Mouse (Mus musculus) telencephalon, adult 2 months (tissue): Measurements from ENCODE around the gene Slc7a8.
"Not testable (repeated sequence)": the region's sequence is repeated elsewhere in the genome, so short reads cannot be mapped to it uniquely, and the experiment has no call there.

Experiments
- DNase-seq: peaks from one replicate; pipeline ENCODE4 v3.0.0-alpha.2; 2011; ENCODE audit warnings: low read depth, low spot score

Gene Slc7a8

GRCm38 (mm10) chr14:54780836-54781609, 723 bp downstream of the Slc7a8 start:
- DNase-seq = peak; percentile 63

GRCm38 (mm10) chr14:54780084-54780483, 1.7 kb downstream of the Slc7a8 start:
- no peak for DNase-seq

DNA sequence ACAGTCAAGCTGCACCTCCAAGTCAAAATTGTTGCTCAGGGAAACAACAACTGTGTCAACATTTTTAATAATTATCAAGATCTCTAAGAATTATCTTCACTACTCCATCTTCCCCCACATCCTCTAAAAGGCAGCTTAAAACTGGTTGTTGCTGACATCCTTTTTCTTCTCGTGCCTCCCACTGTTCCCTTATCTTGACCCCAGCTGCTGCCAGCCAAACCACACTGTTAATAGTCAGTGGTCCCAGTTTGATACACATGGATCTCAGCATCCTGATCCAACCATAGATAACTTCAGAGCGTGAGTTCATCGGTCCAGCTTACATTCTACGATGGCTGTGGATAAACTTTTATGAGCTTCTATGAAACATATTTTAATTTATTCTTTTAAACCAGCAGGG, 3.9 kb downstream of the Slc7a8 start:
- DNase-seq = no peak

DNA sequence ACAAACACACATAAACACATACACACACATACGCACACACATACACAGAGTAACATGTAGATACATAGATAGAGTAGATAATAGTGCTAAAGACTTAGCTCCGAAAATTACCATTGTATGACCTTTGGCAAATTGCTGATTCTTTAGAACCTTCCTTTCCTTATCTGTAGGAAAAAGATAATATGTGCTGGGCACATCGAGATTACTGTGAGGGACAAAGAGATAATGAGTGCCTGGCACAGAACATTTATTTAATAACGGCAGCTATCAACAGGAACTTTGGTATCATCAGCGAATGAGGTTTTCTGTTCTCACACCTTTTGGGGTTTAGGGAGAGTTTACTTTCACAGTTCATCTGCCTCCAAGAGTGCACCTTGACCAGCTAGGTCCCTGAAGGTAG, 5.0 kb downstream of the Slc7a8 start:
- DNase-seq = no peak

GRCm38 (mm10) chr14:54775534-54776041, 6.2 kb downstream of the Slc7a8 start:
- DNase-seq = peak; percentile 69

- peak; percentile 84 for DNase-seq
Measured at GRCm38 (mm10) chr14:54772333-54772856, 9.4 kb downstream of the Slc7a8 start.

GRCm38 (mm10) chr14:54770373-54770772, 11.4 kb downstream of the Slc7a8 start:
- DNase-seq = no peak

DNA sequence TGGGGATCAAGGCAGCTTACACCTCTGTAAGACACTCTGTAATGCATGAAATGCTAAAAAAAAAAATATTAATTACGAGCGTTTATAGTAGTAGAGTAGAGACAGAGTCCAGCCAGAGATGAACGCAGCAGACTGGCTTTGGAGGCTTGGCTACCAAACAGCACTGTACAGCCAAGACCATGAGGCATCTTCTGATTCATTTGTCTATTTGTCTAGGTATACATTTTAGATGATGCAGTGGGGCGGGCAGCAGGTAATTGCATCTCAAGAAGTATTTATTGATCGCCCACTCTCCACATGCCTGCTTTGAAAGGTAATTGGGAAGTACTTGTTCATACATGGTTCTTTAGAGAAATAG, 12.7 kb downstream of the Slc7a8 start:
- DNase-seq = no peak

DNA sequence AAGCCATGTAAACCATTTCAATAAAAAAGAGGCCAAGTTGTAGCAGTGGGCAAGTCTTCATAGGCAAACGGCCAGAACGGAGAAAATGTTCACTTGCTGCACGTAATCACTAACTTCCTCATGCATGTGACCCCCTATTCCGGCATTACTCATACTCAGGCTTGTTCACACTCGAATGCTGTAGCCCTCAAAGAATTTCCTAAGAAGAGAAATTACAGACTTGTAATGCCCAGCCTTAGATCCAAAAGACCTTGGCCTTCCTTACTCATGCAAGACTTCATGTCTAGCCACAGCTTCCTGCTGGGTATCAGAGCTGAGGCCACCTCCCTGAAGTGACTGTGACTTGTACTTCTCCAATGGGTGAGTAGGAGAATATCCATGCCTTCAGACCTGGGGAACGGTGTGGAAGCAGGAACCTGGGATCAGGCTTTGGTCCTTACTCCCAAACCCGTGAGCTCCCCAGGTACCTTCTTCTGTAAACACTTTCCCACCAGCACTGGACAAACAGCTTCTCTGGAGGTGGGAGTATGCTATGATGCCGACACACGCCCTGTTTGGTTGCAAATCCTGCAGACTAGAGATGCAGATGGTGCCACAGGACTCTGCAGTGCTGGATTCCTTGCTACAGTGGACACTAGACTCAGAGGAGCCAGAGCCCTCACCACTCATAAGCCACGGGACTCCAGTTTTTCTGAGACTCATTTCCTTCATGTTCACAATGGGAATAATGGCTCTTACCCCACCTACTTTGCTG, 13.3 kb downstream of the Slc7a8 start:
- no peak for DNase-seq

- not testable (repeated sequence) for DNase-seq
Measured at GRCm38 (mm10) chr14:54766937-54767336, 14.8 kb downstream of the Slc7a8 start.

- no peak for DNase-seq
Measured at GRCm38 (mm10) chr14:54756382-54756781, 25.4 kb downstream of the Slc7a8 start.

DNA sequence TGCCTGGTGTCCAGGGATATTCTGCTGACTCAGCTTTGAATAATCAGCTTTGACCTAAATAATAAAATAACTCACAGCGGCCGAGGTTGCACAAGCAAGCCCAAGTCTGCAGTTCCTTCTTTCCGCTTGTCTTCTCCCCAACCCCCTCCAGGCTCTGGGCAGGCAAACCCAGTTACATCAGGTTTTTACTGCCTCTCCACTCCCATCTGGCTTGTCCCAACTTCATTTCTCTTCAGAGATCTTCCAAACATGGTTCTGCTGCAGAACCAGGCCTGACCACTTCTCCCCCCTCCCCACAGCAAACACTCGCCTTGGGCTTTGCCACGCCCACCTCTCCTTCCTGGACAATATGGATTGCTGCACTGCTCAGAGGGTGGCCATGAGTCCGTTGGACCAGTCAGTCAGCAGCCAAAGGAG, 27.1 kb downstream of the Slc7a8 start:
- no peak for DNase-seq

GRCm38 (mm10) chr14:54753986-54754601, 27.7 kb downstream of the Slc7a8 start:
- no peak for DNase-seq

DNA sequence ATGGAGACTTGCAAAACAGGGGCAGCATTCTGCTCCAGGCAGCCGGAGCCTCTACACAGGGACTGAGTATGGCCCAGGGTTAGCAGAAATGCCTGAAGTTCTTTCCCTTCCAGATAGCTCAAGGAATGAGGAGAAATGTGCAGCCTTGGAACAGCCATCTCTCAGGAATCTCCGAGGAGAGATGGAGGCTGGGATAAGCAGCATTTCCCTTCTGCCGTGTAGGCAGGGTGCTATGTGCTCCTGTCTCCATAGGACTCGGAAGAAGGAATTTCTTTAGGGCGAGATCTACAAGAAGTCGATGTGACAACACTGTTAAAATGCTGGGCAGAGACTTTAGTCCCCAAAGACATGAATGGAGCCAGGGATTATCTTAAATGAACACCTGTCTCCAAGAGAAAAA, 28.8 kb downstream of the Slc7a8 start:
- DNase-seq = no peak

GRCm38 (mm10) chr14:54751768-54752167, 30.0 kb downstream of the Slc7a8 start:
- DNase-seq = no peak

- DNase-seq = no peak
Measured at GRCm38 (mm10) chr14:54749238-54749637, 32.5 kb downstream of the Slc7a8 start.

- no peak for DNase-seq
Measured at GRCm38 (mm10) chr14:54747942-54748917, 33.5 kb downstream of the Slc7a8 start.

DNA sequence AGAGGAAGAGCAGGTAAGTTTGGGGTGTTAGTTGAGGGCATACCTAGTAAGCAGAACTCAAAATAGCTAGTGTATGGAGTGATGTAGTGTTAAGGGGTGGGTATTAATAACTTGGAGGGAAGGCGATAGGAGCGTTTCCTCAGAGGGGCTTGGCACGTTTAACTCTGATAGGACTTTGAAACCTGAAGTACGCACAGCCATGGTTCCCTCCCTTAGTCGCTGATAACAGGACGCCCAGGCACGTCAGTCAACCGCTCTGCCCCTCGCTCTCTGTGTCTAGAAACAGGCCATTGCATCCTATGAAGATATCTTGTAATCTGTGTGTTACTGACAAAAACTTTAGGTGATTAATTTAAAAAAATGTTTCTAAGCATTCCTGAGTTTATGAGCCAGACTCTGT, 35.7 kb downstream of the Slc7a8 start:
- no peak for DNase-seq

GRCm38 (mm10) chr14:54744473-54744872, 37.3 kb downstream of the Slc7a8 start:
- no peak for DNase-seq

DNA sequence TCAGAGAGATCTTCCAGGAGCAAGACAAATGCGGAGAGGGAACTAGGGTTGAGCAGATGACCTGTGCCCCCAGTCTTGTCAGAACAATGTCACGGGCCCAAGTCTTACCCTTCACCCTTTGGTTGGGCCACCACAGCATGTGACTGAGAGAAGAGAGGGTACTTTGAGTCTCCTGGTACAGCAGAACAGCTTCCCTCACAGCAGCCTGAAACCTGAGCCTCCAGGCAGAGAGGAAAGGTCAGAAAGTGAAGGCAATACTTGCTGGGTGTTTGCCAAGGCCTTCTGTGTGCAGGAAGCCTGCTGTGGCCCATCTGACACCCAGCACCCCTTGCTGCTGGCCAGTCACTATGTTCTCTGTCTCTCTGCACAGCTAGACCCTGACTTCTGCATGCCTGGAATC, 39.4 kb downstream of the Slc7a8 start:
- DNase-seq = no peak

GRCm38 (mm10) chr14:54741721-54742120, 40.0 kb downstream of the Slc7a8 start:
- no peak for DNase-seq
